Mouse (Mus musculus) cortical plate, adult 2 months (tissue): ENCODE data around the gene Pcnt.

Experiments
- CTCF ChIP-seq: fragments of 200-500 bp; IDR thresholded peaks from 2 replicates; pipeline ENCODE4 v1.5.1; 2011; ENCODE audit warnings: mild to moderate bottlenecking, control low read depth, low read length; ENCODE audit not compliant: insufficient read depth; ENCODE audit errors: extremely low read depth
- POLR2A ChIP-seq: fragments of 200-500 bp; IDR thresholded peaks from 2 replicates; pipeline ENCODE4 v1.6.1; 2011; ENCODE audit warnings: mild to moderate bottlenecking, low read length, control low read depth; ENCODE audit not compliant: insufficient read depth; ENCODE audit errors: extremely low read depth

GRCm38 (mm10) chr10:76433925-76434324 is 8.7 kb downstream of the Pcnt start:
- TF ChIP-seq CTCF (no peak), POLR2A (no peak)
